Mouse (Mus musculus): ENCODE data around the gene Fbf1. TPM values are rescaled to one million over a fixed set of nuclear protein-coding genes. Genes with fewer than 3 reads are reported as not detected.

Gene Fbf1
- total RNA-seq (2021) = 10 to 100 TPM; 85.5 to 87.1 TPM
- long read RNA-seq, experiment 1, partial matches to known transcripts = 41 of 109 reads
- long read RNA-seq, experiment 1, other reads (novel, unspliced or antisense) = 68 of 109 reads
- long read RNA-seq, experiment 2, full-length matches to known transcripts = 3 of 96 reads
- long read RNA-seq, experiment 2, partial matches to known transcripts = 41 of 96 reads
- long read RNA-seq, experiment 2, other reads (novel, unspliced or antisense) = 52 of 96 reads

DNA sequence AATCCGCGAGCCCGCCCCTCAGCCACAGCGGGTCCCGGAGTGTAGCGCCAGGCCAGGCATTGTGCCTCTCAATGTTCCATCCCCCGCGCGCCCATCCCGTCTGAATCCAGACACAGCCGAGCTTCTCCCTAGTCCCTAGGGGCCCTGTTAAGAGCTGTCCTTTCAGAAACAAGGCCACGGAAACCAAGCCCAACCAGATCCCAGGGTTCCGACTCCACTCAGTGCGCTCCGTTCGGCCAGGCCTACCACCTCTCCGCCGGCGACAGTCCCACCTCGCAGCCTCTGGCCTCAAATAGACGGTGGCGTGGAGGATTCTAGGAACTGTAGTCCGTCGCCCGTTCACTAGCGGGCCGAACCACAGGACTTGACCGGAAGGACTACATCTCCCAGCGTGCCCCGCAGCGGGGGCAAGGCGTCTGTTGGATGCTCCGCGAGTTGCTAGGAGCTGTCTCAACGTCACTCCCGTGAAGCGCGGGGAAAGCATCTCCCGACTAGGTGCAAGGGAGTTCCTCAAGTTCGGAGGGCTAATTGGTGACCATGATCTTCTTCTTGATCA lies at the start of gene Fbf1:
TSS of gene Fbf1 (minus strand) at position 283 of the 556 bp plus-strand sequence.
- no peak for TF ChIP-seq CTCF (IDR thresholded peaks at IDR 0.05)
- intact Hi-C loops (cut with DNase I) = loop anchor here (1.0 to 2.0 kb wide), 2 partner anchors 21 to 30 kb away; partner anchors contain the start of gene Ten1
- peak; percentile 95 for DNase-seq (ENCODE audit: extremely low spot score in 1 of 2, low spot score in 2 of 2)
- peak within 1 kb of the TSS; percentile 86 for H3K4me3 ChIP-seq
- peak within 1 kb of the TSS; percentile 93 for H3K27ac ChIP-seq

DNA sequence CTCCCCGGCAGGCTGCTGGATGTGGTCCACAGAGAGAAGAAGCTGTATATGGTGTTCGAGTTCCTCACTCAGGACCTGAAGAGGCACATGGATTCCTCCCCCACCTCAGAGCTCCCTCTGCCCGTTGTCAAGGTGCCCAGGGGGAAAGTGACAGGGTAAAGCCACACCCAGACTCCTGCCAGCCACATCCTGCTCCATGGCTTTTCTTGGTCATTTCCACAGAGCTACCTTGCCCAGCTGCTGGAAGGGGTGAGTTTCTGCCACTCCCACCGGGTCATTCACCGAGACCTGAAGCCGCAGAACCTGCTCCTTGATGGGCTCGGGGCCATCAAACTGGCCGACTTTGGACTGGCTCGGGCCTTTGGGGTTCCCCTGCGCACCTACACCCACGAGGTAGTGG lies 48.6 kb upstream of the Fbf1 start:
- Histone ChIP-seq H3K4me3 (no peak overlapping the region), H3K27ac (no peak overlapping the region)
- intact Hi-C loops (cut with DNase I) = no loop called here
- DNase-seq (ENCODE audit: extremely low spot score in 1 of 2, low spot score in 2 of 2) = no peak
- TF ChIP-seq CTCF (IDR thresholded peaks at IDR 0.05) = no peak

DNA sequence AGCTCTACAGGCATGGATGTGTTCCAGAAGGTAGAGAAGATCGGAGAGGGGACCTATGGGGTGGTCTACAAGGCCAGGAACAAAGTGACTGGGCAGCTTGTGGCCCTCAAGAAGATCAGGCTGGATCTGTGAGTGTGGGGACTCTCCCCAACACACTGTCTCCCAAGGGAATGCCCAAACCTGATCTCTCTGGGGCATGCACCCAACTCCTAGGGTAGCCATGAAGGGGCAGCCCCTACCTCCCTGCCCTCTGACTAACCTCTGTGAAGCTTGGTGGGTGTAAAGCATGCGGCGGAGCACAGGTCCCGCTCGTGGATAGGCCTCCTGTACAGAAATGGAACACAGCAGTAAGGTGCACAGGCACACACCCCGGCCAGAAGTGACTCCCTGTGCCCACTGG lies 48.0 kb upstream of the Fbf1 start:
- no peak for TF ChIP-seq CTCF (IDR thresholded peaks at IDR 0.05)
- H3K4me3 ChIP-seq = no peak overlapping the region
- intact Hi-C loops (cut with DNase I) = no loop called here
- no peak overlapping the region for H3K27ac ChIP-seq
- no peak for DNase-seq (ENCODE audit: extremely low spot score in 1 of 2, low spot score in 2 of 2)

DNA sequence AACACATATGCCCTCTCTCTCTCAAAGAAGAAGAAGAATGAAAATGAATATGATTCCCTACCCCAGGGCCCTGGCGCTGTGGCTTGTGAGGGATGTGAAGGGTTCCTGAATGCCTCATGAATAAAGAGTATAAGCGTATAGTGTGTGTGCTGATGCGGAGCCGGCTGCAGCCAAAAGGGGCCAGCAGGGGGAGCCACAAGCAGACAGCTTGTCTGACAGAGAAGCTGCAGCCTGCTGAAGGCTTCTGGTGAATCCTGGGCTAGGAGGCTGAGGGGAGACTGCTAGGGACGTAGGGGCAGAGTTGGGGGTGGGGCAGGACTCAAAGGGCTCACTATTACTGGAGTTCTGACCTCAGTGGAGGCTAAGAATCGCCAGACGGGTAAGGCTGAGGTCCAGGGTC lies 47.2 kb upstream of the Fbf1 start:
- DNase-seq (ENCODE audit: extremely low spot score in 1 of 2, low spot score in 2 of 2) = no peak
- peak; percentile 28 for TF ChIP-seq CTCF (IDR thresholded peaks at IDR 0.05)
- intact Hi-C loops (cut with DNase I) = no loop called here
- H3K4me3 ChIP-seq = no peak overlapping the region
- H3K27ac ChIP-seq = no peak overlapping the region

DNA sequence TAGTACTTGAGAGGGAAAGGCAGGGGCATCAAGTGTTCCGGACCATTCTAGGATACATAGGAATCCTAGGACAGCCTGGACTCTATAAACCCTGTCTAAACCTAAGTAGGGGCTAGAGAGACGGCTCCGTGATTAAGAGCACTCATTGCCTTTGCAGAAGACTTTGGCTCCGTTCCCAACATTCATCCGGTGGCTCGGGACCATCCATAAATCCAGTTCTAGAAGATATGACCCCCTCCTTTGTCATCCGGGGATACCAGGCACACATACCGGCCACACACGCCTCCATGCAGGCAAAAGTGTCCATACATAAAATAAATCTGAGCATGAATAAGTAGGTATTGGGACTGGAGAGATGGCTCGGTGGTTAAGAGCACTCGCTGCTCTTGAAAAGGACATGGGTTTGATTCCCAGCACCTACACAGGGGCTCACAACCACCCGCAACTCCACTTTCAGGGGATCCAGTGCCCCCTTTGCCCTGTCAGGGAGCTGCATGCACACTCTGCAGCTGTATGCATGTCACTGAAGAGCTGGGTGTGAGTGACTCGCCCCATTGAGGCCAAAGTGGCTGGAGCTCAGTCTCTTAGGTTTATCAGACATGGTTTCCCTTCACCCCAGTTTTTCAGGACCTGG lies 46.0 kb upstream of the Fbf1 start:
- no peak overlapping the region for H3K4me3 ChIP-seq
- DNase-seq (ENCODE audit: extremely low spot score in 1 of 2, low spot score in 2 of 2) = no peak
- intact Hi-C loops (cut with DNase I) = no loop called here

DNA sequence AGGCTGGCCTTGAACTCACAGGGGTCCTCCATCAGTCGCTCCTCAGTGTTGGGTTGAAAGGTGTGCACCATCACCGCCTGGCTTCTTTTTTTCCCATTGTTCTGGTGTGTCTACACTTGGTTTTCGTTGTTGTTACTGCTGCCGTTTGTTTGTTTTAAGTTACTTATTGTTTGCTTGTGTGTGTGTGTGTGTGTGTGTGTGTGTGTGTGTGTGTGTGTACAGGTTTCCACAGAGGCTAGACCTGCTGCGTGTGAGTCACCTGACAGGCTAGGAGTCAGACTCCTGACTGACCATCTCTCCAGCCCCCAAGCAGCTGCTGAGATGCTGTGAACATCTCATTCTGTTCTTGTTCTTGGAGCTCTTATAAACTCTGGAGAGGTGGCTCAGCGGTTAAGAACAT lies 44.9 kb upstream of the Fbf1 start:
- Histone ChIP-seq H3K4me3 (no peak overlapping the region), H3K27ac (no peak overlapping the region)
- DNase-seq (ENCODE audit: extremely low spot score in 1 of 2, low spot score in 2 of 2) = no peak
- TF ChIP-seq CTCF (IDR thresholded peaks at IDR 0.05) = no peak
- intact Hi-C loops (cut with DNase I) = no loop called here

More for the DNA sequence above, 46.0 kb upstream of the Fbf1 start:
- no peak for TF ChIP-seq CTCF (IDR thresholded peaks at IDR 0.05)
- no peak overlapping the region for H3K27ac ChIP-seq

DNA sequence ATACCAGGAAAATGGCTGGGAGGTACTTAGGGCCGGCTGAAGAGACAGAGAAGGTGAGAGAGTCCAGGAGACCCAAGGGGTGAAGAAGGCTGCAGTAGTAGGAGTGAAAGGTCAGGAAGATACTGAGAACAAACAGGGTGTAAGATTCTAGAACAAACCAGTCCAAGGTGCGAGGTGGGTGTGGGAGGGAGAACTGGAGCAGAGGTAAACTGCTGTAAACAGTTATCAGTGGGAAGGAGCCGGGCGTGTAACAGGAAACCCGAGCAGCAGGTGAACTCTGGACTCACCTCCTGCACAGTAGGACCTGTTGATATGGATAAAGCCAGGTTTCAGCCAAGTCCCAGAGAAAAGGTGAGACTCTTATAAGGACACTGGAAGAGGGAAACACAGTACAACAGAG lies 42.7 kb upstream of the Fbf1 start:
- intact Hi-C loops (cut with DNase I) = no loop called here
- no peak for TF ChIP-seq CTCF (IDR thresholded peaks at IDR 0.05)
- Histone ChIP-seq H3K27ac (no peak overlapping the region), H3K4me3 (no peak overlapping the region)
- DNase-seq (ENCODE audit: extremely low spot score in 1 of 2, low spot score in 2 of 2) = no peak

DNA sequence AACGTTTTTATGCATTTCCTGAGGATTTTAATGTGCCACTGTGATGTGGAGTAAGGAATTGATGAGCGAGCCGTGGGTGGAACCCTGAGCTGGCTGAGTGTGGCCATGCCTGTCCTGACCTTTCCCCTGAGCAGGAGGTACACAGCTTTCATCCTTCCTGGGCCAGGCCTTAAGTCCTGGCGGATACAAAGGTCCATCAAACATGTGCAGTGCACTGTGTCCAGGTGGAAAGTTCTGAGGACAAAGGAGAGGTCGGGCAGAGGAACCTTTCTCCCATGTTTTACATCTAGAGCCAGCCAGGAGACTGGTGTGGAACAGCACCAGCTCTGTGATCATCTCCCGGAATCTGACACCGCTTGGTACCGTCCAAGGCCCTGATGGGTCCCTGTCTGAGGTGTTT lies 41.3 kb upstream of the Fbf1 start:
- intact Hi-C loops (cut with DNase I) = no loop called here
- no peak for DNase-seq (ENCODE audit: extremely low spot score in 1 of 2, low spot score in 2 of 2)

DNA sequence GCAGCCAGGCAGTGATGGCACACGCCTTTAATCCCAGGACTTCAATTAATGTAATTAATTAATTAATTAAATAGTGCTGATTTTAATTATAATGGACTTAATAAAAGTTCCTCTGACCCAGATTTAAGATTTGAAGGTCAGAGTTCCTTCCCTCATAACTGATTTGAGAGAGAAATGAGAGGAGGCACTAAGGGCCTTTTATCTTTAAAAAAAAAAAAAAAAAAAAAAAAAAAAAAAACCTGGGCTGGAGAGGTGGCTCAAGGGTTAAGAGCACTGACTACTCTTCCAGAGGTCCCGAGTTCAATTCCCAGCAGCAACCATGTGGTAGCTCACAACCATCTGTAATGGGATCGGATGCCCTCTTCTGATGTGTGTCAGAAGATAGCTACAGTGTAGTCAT lies 40.7 kb upstream of the Fbf1 start:
- TF ChIP-seq CTCF (IDR thresholded peaks at IDR 0.05) = no peak
- Histone ChIP-seq H3K4me3 (no peak overlapping the region), H3K27ac (no peak overlapping the region)
- DNase-seq (ENCODE audit: extremely low spot score in 1 of 2, low spot score in 2 of 2) = no peak
- intact Hi-C loops (cut with DNase I) = no loop called here

More for the DNA sequence above, 41.3 kb upstream of the Fbf1 start:
- Histone ChIP-seq H3K27ac (no peak overlapping the region), H3K4me3 (no peak overlapping the region)
- TF ChIP-seq CTCF (IDR thresholded peaks at IDR 0.05) = no peak

DNA sequence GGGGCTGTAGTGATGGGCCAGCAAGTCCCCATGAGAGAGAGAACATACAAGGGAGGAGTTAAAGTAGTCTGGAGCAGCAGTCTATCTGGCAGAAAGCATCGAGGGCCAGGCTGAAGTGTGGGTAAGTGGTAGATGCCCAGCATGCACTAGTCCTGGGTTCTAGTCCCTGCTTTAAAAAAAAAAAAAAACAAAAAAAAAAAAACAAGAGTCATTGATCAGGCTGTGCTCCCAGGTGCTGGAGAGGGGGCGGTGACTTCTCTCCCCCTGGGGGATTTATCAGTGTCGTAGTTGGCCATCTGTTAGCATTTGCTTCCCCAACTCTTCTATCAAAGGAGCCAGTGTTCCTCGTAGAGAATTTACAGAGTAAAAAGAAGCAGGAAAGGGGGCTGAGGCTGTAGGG lies 38.7 kb upstream of the Fbf1 start:
- intact Hi-C loops (cut with DNase I) = no loop called here
- no peak overlapping the region for H3K27ac ChIP-seq
- H3K4me3 ChIP-seq = no peak overlapping the region
- no peak for TF ChIP-seq CTCF (IDR thresholded peaks at IDR 0.05)
- no peak for DNase-seq (ENCODE audit: extremely low spot score in 1 of 2, low spot score in 2 of 2)

DNA sequence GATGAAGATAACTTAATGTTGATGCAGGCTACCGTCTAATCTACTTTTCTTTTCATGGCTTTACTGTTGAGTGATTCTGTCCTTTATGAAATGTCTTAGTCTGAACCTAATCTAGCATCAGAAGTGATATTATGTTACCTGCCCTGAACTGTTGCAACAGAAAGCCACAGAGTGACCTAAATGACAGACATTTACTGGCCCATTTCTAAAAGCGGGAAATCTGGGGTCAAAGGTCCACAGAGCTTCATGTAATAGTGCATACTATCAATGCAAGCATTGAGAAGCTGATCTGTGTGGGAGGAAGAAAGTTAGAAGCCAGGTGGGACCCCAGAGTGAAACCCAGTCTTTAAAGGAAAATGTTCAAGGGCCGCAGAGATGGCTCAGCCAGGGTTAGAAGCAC lies 35.2 kb upstream of the Fbf1 start:
- intact Hi-C loops (cut with DNase I) = no loop called here

DNA sequence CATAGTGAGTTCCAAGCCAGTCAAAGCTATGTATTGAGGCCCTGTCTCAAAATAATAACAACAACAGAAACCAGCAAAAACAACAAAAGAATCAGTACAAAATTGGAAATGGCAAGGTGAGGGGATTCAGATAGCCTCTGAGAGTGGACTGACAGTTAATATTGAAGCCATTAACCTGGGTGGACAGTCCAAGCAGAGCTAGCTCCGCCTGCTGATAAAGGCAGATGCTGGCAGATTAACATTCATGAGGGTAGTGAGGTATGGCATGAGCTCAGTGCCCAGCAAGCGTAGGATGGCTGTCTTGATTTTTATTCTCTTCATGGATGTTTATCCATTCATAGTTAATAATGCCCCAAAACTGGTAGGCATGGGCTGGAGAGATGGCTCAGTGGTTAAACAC lies 33.2 kb upstream of the Fbf1 start:
- TF ChIP-seq CTCF (IDR thresholded peaks at IDR 0.05) = no peak
- no peak overlapping the region for H3K4me3 ChIP-seq
- intact Hi-C loops (cut with DNase I) = no loop called here
- DNase-seq (ENCODE audit: extremely low spot score in 1 of 2, low spot score in 2 of 2) = no peak
- no peak overlapping the region for H3K27ac ChIP-seq

More for the DNA sequence above, 35.2 kb upstream of the Fbf1 start:
- DNase-seq (ENCODE audit: extremely low spot score in 1 of 2, low spot score in 2 of 2) = no peak
- Histone ChIP-seq H3K27ac (no peak overlapping the region), H3K4me3 (no peak overlapping the region)
- TF ChIP-seq CTCF (IDR thresholded peaks at IDR 0.05) = no peak

All from left cerebral cortex, adult 2 months (tissue).